Mouse (Mus musculus): ENCODE measurements around the gene Tubb1.
A peak's percentile ranks its signal among the peaks of the same experiment; 100 is the strongest.

The Tubb1 gene

GRCm38 (mm10) chr2:174450353-174450752, at the start of gene Tubb1:
Gene Tubb1, plus strand, starts transcription at chr2:174450695.
- DNase-seq (ENCODE audit: low spot score), result no peak

GRCm38 (mm10) chr2:174410222-174410621, 40.3 kb upstream of the Tubb1 start:
- DNase-seq (ENCODE audit: low spot score), result no peak

GRCm38 (mm10) chr2:174413127-174413526, 37.4 kb upstream of the Tubb1 start:
- DNase-seq (ENCODE audit: low spot score), result no peak

- no peak for DNase-seq (ENCODE audit: low spot score)
Measured at GRCm38 (mm10) chr2:174415001-174415730, 35.3 kb upstream of the Tubb1 start.

GRCm38 (mm10) chr2:174415731-174416310, 34.7 kb upstream of the Tubb1 start, which contains the start of gene Nelfcd:
Gene Nelfcd, plus strand, starts transcription at chr2:174415804.
- DNase-seq (ENCODE audit: low spot score), result peak; percentile 96

GRCm38 (mm10) chr2:174421107-174421506, 29.4 kb upstream of the Tubb1 start:
- DNase-seq (ENCODE audit: low spot score), result peak; percentile 86

- no peak for DNase-seq (ENCODE audit: low spot score)
Measured at GRCm38 (mm10) chr2:174424301-174425085, 26.0 kb upstream of the Tubb1 start.

- no peak for DNase-seq (ENCODE audit: low spot score)
Measured at GRCm38 (mm10) chr2:174426856-174427255, 23.6 kb upstream of the Tubb1 start.

- no peak for DNase-seq (ENCODE audit: low spot score)
Measured at GRCm38 (mm10) chr2:174428076-174428835, 22.2 kb upstream of the Tubb1 start.

- no peak for DNase-seq (ENCODE audit: low spot score)
Measured at GRCm38 (mm10) chr2:174428996-174429591, 21.4 kb upstream of the Tubb1 start.

GRCm38 (mm10) chr2:174434943-174435342, 15.6 kb upstream of the Tubb1 start:
- DNase-seq (ENCODE audit: low spot score), result no peak

GRCm38 (mm10) chr2:174436076-174436701, 14.3 kb upstream of the Tubb1 start:
- no peak for DNase-seq (ENCODE audit: low spot score)

- DNase-seq (ENCODE audit: low spot score), result no peak
Measured at GRCm38 (mm10) chr2:174436916-174437696, 13.4 kb upstream of the Tubb1 start.

GRCm38 (mm10) chr2:174437697-174437982, 12.9 kb upstream of the Tubb1 start:
- DNase-seq (ENCODE audit: low spot score), result no peak

- DNase-seq (ENCODE audit: low spot score), result no peak
Measured at GRCm38 (mm10) chr2:174438181-174438580, 12.3 kb upstream of the Tubb1 start.

GRCm38 (mm10) chr2:174438737-174439449, 11.6 kb upstream of the Tubb1 start, which contains the start of gene Ctsz:
Gene Ctsz, minus strand, starts transcription at chr2:174439039.
- DNase-seq (ENCODE audit: low spot score), result peak; percentile 58

GRCm38 (mm10) chr2:174439450-174439838, 11.1 kb upstream of the Tubb1 start:
- DNase-seq (ENCODE audit: low spot score), result no peak

GRCm38 (mm10) chr2:174439961-174440360, 10.5 kb upstream of the Tubb1 start:
- DNase-seq (ENCODE audit: low spot score), result no peak

- no peak for DNase-seq (ENCODE audit: low spot score)
Measured at GRCm38 (mm10) chr2:174441898-174442297, 8.6 kb upstream of the Tubb1 start.

GRCm38 (mm10) chr2:174442460-174442859, 8.0 kb upstream of the Tubb1 start:
- no peak for DNase-seq (ENCODE audit: low spot score)

Data from MN1 (cell line).